Mouse (Mus musculus) splenic B cell, adult 2 months (primary cell): ENCODE results near the gene Hoxc6.

ENCODE experiments used
- DNase-seq: peaks from one replicate; pipeline ENCODE4 v3.0.0-alpha.2; 2011; ENCODE audit warnings: low read depth, low spot score
- H3K27me3 ChIP-seq: 2 replicates; pipeline ENCODE4 v1.6.1; 2012; ENCODE audit warnings: mild to moderate bottlenecking, low read length, moderate library complexity, mixed read lengths; ENCODE audit not compliant: control insufficient read depth, poor library complexity, insufficient read depth, severe bottlenecking
- H3K36me3 ChIP-seq: 2 replicates; pipeline ENCODE4 v1.6.1; 2012; ENCODE audit warnings: mild to moderate bottlenecking, low read length, moderate library complexity, mixed read lengths; ENCODE audit not compliant: control insufficient read depth, poor library complexity, insufficient read depth, severe bottlenecking

The Hoxc6 gene

GRCm38 (mm10) chr15:102977423-102977974 lies 20.6 kb upstream of the Hoxc6 start:
- DNase-seq, result no peak
- H3K36me3 ChIP-seq, result no peaks in the 10 kb centered on the region
- peaks cover 2% of the 10 kb centered on the region for H3K27me3 ChIP-seq

GRCm38 (mm10) chr15:102978615-102979515 lies 19.2 kb upstream of the Hoxc6 start:
- Histone ChIP-seq H3K36me3 (no peaks in the 10 kb centered on the region), H3K27me3 (peaks cover 2% of the 10 kb centered on the region)
- DNase-seq, result peak; percentile 36

GRCm38 (mm10) chr15:102979936-102980335 lies 18.1 kb upstream of the Hoxc6 start:
- peaks cover 2% of the 10 kb centered on the region for H3K27me3 ChIP-seq
- no peaks in the 10 kb centered on the region for H3K36me3 ChIP-seq
- no peak for DNase-seq

- H3K27me3 ChIP-seq, result peaks cover 2% of the 10 kb centered on the region
- no peak for DNase-seq
- no peaks in the 10 kb centered on the region for H3K36me3 ChIP-seq
Measured at GRCm38 (mm10) chr15:102980352-102980751, 17.7 kb upstream of the Hoxc6 start.

- peaks cover 2% of the 10 kb centered on the region for H3K27me3 ChIP-seq
- DNase-seq, result no peak
- H3K36me3 ChIP-seq, result no peaks in the 10 kb centered on the region
Measured at GRCm38 (mm10) chr15:102980912-102981311, 17.1 kb upstream of the Hoxc6 start.

- H3K36me3 ChIP-seq, result no peaks in the 10 kb centered on the region
- no peak for DNase-seq
Measured at GRCm38 (mm10) chr15:102981379-102982288, 16.4 kb upstream of the Hoxc6 start.

GRCm38 (mm10) chr15:102983716-102984115 lies 14.3 kb upstream of the Hoxc6 start:
- Histone ChIP-seq H3K27me3 (peaks cover 2% of the 10 kb centered on the region), H3K36me3 (no peaks in the 10 kb centered on the region)
- DNase-seq, result no peak

More at GRCm38 (mm10) chr15:102981379-102982288, 16.4 kb upstream of the Hoxc6 start:
- peaks cover 2% of the 10 kb centered on the region for H3K27me3 ChIP-seq

- Histone ChIP-seq H3K36me3 (no peaks in the 10 kb centered on the region), H3K27me3 (peaks cover 2% of the 10 kb centered on the region; the same call in 1 of the 2 replicates)
- DNase-seq, result no peak
Measured at GRCm38 (mm10) chr15:102984521-102984920, 13.5 kb upstream of the Hoxc6 start.

- Histone ChIP-seq H3K36me3 (no peaks in the 10 kb centered on the region), H3K27me3 (peaks cover 2% of the 10 kb centered on the region; the same call in 1 of the 2 replicates)
- DNase-seq, result no peak
Measured at GRCm38 (mm10) chr15:102984925-102985324, 13.1 kb upstream of the Hoxc6 start.

- H3K27me3 ChIP-seq, result peaks cover 3% of the 10 kb centered on the region; the same call in 1 of the 2 replicates
- DNase-seq, result peak; percentile 89
- no peaks in the 10 kb centered on the region for H3K36me3 ChIP-seq
Measured at GRCm38 (mm10) chr15:102987124-102987833, 10.8 kb upstream of the Hoxc6 start.

- Histone ChIP-seq H3K27me3 (peaks cover 3% of the 10 kb centered on the region; the same call in 1 of the 2 replicates), H3K36me3 (no peaks in the 10 kb centered on the region)
- no peak for DNase-seq
Measured at GRCm38 (mm10) chr15:102988078-102988477, 10.0 kb upstream of the Hoxc6 start.

GRCm38 (mm10) chr15:102990461-102991397 lies 7.3 kb upstream of the Hoxc6 start, which contains the start of gene Hoxc8:
Gene Hoxc8 (plus strand): TSS chr15:102990607.
- H3K36me3 ChIP-seq, result no peaks in the 10 kb centered on the region

GRCm38 (mm10) chr15:102991782-102992181 lies 6.3 kb upstream of the Hoxc6 start:
- DNase-seq, result no peak
- Histone ChIP-seq H3K36me3 (no peaks in the 10 kb centered on the region), H3K27me3 (peaks cover 6% of the 10 kb centered on the region)

More at GRCm38 (mm10) chr15:102990461-102991397, 7.3 kb upstream of the Hoxc6 start, which contains the start of gene Hoxc8:
- no peak for DNase-seq
- peaks cover 3% of the 10 kb centered on the region; the same call in 1 of the 2 replicates for H3K27me3 ChIP-seq
